Mouse (Mus musculus) lung, embryonic 15.5 days (tissue): ENCODE results near the gene Cerk. TPM values are rescaled to one million over a fixed set of nuclear protein-coding genes. Genes with fewer than 3 reads are reported as not detected.

Experiments used
- ATAC-seq: fragments of 200-750 bp; cut with Nextera tagmentation; 2 replicates; pipeline ENCODE4 v1.8.0; 2017; ENCODE audit warnings: moderate number of reproducible peaks, borderline replicate concordance; ENCODE audit not compliant: low FRiP score, low TSS enrichment; ENCODE audit errors: extremely low read depth
- H3K27ac ChIP-seq: fragments of 300-500 bp; sonication (generic); 2 replicates; pipeline ENCODE4 v1.5.1; 2015; ENCODE audit warnings: moderate library complexity, mild to moderate bottlenecking, inconsistent platforms
- H3K27me3 ChIP-seq: fragments of 300-500 bp; sonication (generic); 2 replicates; pipeline ENCODE4 v1.6.1; 2015; ENCODE audit warnings: inconsistent platforms
- H3K36me3 ChIP-seq: fragments of 300-500 bp; sonication (generic); 2 replicates; pipeline ENCODE4 v1.6.1; 2015; ENCODE audit warnings: inconsistent platforms
- H3K4me1 ChIP-seq: fragments of 300-500 bp; sonication (generic); 2 replicates; pipeline ENCODE4 v1.6.1; 2015; ENCODE audit warnings: inconsistent platforms
- H3K4me2 ChIP-seq: fragments of 300-500 bp; sonication (generic); 2 replicates; pipeline ENCODE4 v1.6.1; 2015; ENCODE audit warnings: inconsistent platforms, mild to moderate bottlenecking, moderate library complexity
- H3K4me3 ChIP-seq: fragments of 300-500 bp; sonication (generic); 2 replicates; pipeline ENCODE4 v1.5.1; 2015; ENCODE audit warnings: mild to moderate bottlenecking, inconsistent platforms
- H3K9ac ChIP-seq: fragments of 300-500 bp; sonication (generic); 2 replicates; pipeline ENCODE4 v1.6.1; 2015; ENCODE audit warnings: inconsistent platforms
- H3K9me3 ChIP-seq: fragments of 300-500 bp; sonication (generic); 2 replicates; pipeline ENCODE4 v1.6.1; 2016; ENCODE audit warnings: inconsistent platforms
- WGBS: fragments of 180-500 bp; shearing (Covaris S2); methylation state at CpG from one replicate; pipeline ENCODE4 v1.1.7; 2015; 5-methylcytosine and 5-hydroxymethylcytosine counted together
- polyA plus RNA-seq: library from polyadenylated mRNA; unstranded; fragments of >200 nt; fragmentation: Nextera tagmentation; extraction: Ambion mirVana; gene quantifications from 2 replicates; pipeline ENCODE4 v1.2.1, GENCODE M21; 2015

Cerk gene
- polyA plus RNA-seq, 1 experiment from 2014 or later, result 27.8 TPM

DNA sequence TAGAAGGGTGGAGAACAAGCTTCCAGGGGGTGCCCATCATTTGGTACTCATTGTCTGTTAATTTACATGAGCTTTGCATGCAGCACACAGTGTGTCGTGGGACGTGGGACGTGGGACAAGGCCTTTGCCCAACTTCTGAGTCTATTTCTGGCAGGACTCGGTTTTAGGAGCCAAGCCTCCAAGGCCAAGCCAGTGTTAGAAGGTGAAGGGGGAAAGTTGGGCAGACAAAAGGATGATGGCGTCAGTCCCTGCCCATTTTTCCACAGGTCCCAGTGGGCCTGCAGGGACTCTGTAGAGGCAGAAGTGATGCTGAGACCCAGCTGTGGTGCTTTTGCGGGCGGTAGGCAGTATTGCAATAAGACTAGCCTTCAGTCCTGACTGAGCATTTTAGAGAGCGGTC lies 95.4 kb downstream of the Cerk start:
- ATAC-seq, result no peak
- Histone ChIP-seq H3K36me3 (no peaks in the 10 kb centered on the region), H3K4me2 (no peak overlapping the region), H3K4me1 (peaks cover 64% of the 10 kb centered on the region), H3K4me3 (no peak overlapping the region), H3K27me3 (no peaks in the 10 kb centered on the region), H3K9ac (no peak overlapping the region), H3K27ac (peak overlapping the region; percentile 70), H3K9me3 (no peaks in the 10 kb centered on the region)
- 87% methylated on average over 8 of the region's 8 CpGs for WGBS

GRCm38 (mm10) chr15:86089991-86090529 lies 95.9 kb downstream of the Cerk start:
- no peak overlapping the region for H3K4me2 ChIP-seq

More at GRCm38 (mm10) chr15:86089991-86090529, 95.9 kb downstream of the Cerk start:
- peak overlapping the region; percentile 70 for H3K27ac ChIP-seq
- H3K36me3 ChIP-seq, result no peaks in the 10 kb centered on the region
- H3K4me3 ChIP-seq, result no peak overlapping the region
- peak; percentile 50 for ATAC-seq
- no peak overlapping the region for H3K9ac ChIP-seq
- peaks cover 69% of the 10 kb centered on the region for H3K4me1 ChIP-seq
- no peaks in the 10 kb centered on the region for H3K9me3 ChIP-seq
- WGBS, result 40% methylated on average over 11 of the region's 11 CpGs
- no peaks in the 10 kb centered on the region for H3K27me3 ChIP-seq

Other genes with a start within 250 kb of the Cerk start
- 4.3 and 4.8 TPM in 2 replicates for gene Celsr1, start 152.4 kb downstream of the Cerk start, polyA plus RNA-seq
- gene Gramd4, start 128.4 kb downstream of the Cerk start, polyA plus RNA-seq, result 12.9 and 14.6 TPM in 2 replicates
- gene Tbc1d22a, start 28.3 kb upstream of the Cerk start, polyA plus RNA-seq, result 10.3 and 12.4 TPM in 2 replicates